Mouse (Mus musculus) embryonic facial prominence, embryonic 10.5 days (tissue): ENCODE measurements around the gene Mast4. TPM values are rescaled to one million over a fixed set of nuclear protein-coding genes. Genes with fewer than 3 reads are reported as not detected.

Experiments used
- DNase-seq: peaks from one replicate; pipeline ENCODE4 v3.0.0-alpha.2; 2017; ENCODE audit warnings: low spot score
- H3K27ac ChIP-seq: fragments of 300-500 bp; sonication (generic); replicated peaks from 2 replicates; pipeline ENCODE4 v1.5.1; 2016; ENCODE audit warnings: mild to moderate bottlenecking
- H3K27me3 ChIP-seq: fragments of 300-500 bp; sonication (generic); replicated peaks from 2 replicates; pipeline ENCODE4 v1.6.1; 2016; ENCODE audit warnings: low read depth, mild to moderate bottlenecking; ENCODE audit not compliant: poor library complexity, severe bottlenecking
- H3K36me3 ChIP-seq: fragments of 300-500 bp; sonication (generic); replicated peaks from 2 replicates; pipeline ENCODE4 v1.6.1; 2016; ENCODE audit warnings: mild to moderate bottlenecking, moderate library complexity
- H3K4me1 ChIP-seq: fragments of 300-500 bp; sonication (generic); 2 replicates; pipeline ENCODE4 v1.6.1; 2016
- H3K4me3 ChIP-seq: fragments of 300-500 bp; sonication (generic); 2 replicates; pipeline ENCODE4 v1.5.1; 2016; ENCODE audit warnings: mild to moderate bottlenecking, moderate library complexity
- H3K9me3 ChIP-seq: fragments of 300-500 bp; sonication (generic); 2 replicates; pipeline ENCODE4 v1.6.1; 2016; ENCODE audit warnings: mild to moderate bottlenecking
- WGBS: fragments of 180-500 bp; shearing (Covaris S2); methylation state at CpG from one replicate; pipeline ENCODE4 v1.1.7; 2016; 5-methylcytosine and 5-hydroxymethylcytosine counted together
- polyA plus RNA-seq: library from polyadenylated mRNA; unstranded; fragments of >200 nt; fragmentation: Nextera tagmentation; extraction: Ambion mirVana; gene quantifications from 2 replicates; pipeline ENCODE4 v1.2.1, GENCODE M21; 2016

The Mast4 gene
- polyA plus RNA-seq, 1 experiment from 2014 or later: 23.0 TPM

GRCm38 (mm10) chr13:103303826-103304225 is 30.5 kb downstream of the Mast4 start:
- Histone ChIP-seq H3K4me1 (peaks cover 12% of the 10 kb centered on the region), H3K9me3 (no peaks in the 10 kb centered on the region), H3K4me3 (no peak overlapping the region), H3K27ac (no peak overlapping the region), H3K27me3 (no peaks in the 10 kb centered on the region), H3K36me3 (no peaks in the 10 kb centered on the region)
- 89% methylated on average over 9 of the region's 9 CpGs for WGBS
- DNase-seq: no peak

GRCm38 (mm10) chr13:103302508-103302907 is 31.8 kb downstream of the Mast4 start:
- Histone ChIP-seq H3K27ac (no peak overlapping the region), H3K4me1 (peaks cover 12% of the 10 kb centered on the region), H3K4me3 (no peak overlapping the region), H3K36me3 (no peaks in the 10 kb centered on the region), H3K27me3 (no peaks in the 10 kb centered on the region), H3K9me3 (no peaks in the 10 kb centered on the region)
- WGBS: 44% methylated on average over 6 of the region's 6 CpGs
- DNase-seq: no peak

- no peaks in the 10 kb centered on the region for H3K9me3 ChIP-seq
- H3K27ac ChIP-seq: no peak overlapping the region
- DNase-seq: no peak
- no peaks in the 10 kb centered on the region for H3K27me3 ChIP-seq
- 92% methylated on average over 2 of the region's 2 CpGs for WGBS
- H3K4me1 ChIP-seq: peaks cover 12% of the 10 kb centered on the region
- H3K4me3 ChIP-seq: no peak overlapping the region
- H3K36me3 ChIP-seq: no peaks in the 10 kb centered on the region
These were observed 32.2 kb downstream of the Mast4 start for GRCm38 (mm10) chr13:103302077-103302476.

GRCm38 (mm10) chr13:103294424-103294823 is 39.9 kb downstream of the Mast4 start:
- H3K36me3 ChIP-seq: no peaks in the 10 kb centered on the region
- H3K9me3 ChIP-seq: no peaks in the 10 kb centered on the region
- WGBS: 93% methylated on average over 13 of the region's 13 CpGs
- no peak overlapping the region for H3K27ac ChIP-seq
- DNase-seq: no peak
- no peaks in the 10 kb centered on the region for H3K4me1 ChIP-seq
- H3K27me3 ChIP-seq: no peaks in the 10 kb centered on the region
- no peak overlapping the region for H3K4me3 ChIP-seq

- no peaks in the 10 kb centered on the region for H3K9me3 ChIP-seq
- no peaks in the 10 kb centered on the region for H3K36me3 ChIP-seq
- no peak overlapping the region for H3K27ac ChIP-seq
- no peaks in the 10 kb centered on the region for H3K27me3 ChIP-seq
- no peaks in the 10 kb centered on the region for H3K4me1 ChIP-seq
- no peak overlapping the region for H3K4me3 ChIP-seq
- 67% methylated on average over 1 of the region's 1 CpGs for WGBS
- no peak for DNase-seq
These were observed 41.2 kb downstream of the Mast4 start for GRCm38 (mm10) chr13:103293121-103293520.

- no peaks in the 10 kb centered on the region for H3K36me3 ChIP-seq
- H3K27ac ChIP-seq: no peak overlapping the region
- no peaks in the 10 kb centered on the region for H3K27me3 ChIP-seq
- 88% methylated on average over 4 of the region's 4 CpGs for WGBS
- no peaks in the 10 kb centered on the region for H3K9me3 ChIP-seq
- DNase-seq: no peak
- no peaks in the 10 kb centered on the region for H3K4me1 ChIP-seq
- H3K4me3 ChIP-seq: no peak overlapping the region
These were observed 43.2 kb downstream of the Mast4 start for GRCm38 (mm10) chr13:103291098-103291497.

GRCm38 (mm10) chr13:103285821-103286220 is 48.5 kb downstream of the Mast4 start:
- Histone ChIP-seq H3K27ac (no peak overlapping the region), H3K36me3 (no peaks in the 10 kb centered on the region), H3K9me3 (no peaks in the 10 kb centered on the region), H3K4me1 (no peaks in the 10 kb centered on the region), H3K27me3 (no peaks in the 10 kb centered on the region), H3K4me3 (no peak overlapping the region)
- DNase-seq: peak; percentile 11
- WGBS: 78% methylated on average over 5 of the region's 5 CpGs

- H3K27me3 ChIP-seq: no peaks in the 10 kb centered on the region
- no peaks in the 10 kb centered on the region for H3K4me1 ChIP-seq
- no peak overlapping the region for H3K27ac ChIP-seq
- H3K4me3 ChIP-seq: no peak overlapping the region
- DNase-seq: no peak
- 93% methylated on average over 7 of the region's 7 CpGs for WGBS
- no peaks in the 10 kb centered on the region for H3K36me3 ChIP-seq
- no peaks in the 10 kb centered on the region for H3K9me3 ChIP-seq
These were observed 49.3 kb downstream of the Mast4 start for GRCm38 (mm10) chr13:103285036-103285435.

GRCm38 (mm10) chr13:103270856-103271391 is 63.4 kb downstream of the Mast4 start:
- WGBS: 86% methylated on average over 9 of the region's 9 CpGs
- no peak for DNase-seq
- Histone ChIP-seq H3K4me3 (no peak overlapping the region), H3K27me3 (no peaks in the 10 kb centered on the region), H3K4me1 (peaks cover 9% of the 10 kb centered on the region), H3K9me3 (no peaks in the 10 kb centered on the region), H3K27ac (no peak overlapping the region), H3K36me3 (no peaks in the 10 kb centered on the region)

- WGBS: 86% methylated on average over 3 of the region's 3 CpGs
- Histone ChIP-seq H3K27me3 (no peaks in the 10 kb centered on the region), H3K4me1 (0 out of 2 replicates have a peak, but pooled peaks cover 3% of the 10 kb centered on the region), H3K4me3 (no peak overlapping the region), H3K27ac (no peak overlapping the region), H3K36me3 (no peaks in the 10 kb centered on the region), H3K9me3 (no peaks in the 10 kb centered on the region)
- no peak for DNase-seq
These were observed 71.6 kb downstream of the Mast4 start for GRCm38 (mm10) chr13:103262707-103263106.

GRCm38 (mm10) chr13:103262061-103262460 is 72.2 kb downstream of the Mast4 start:
- Histone ChIP-seq H3K27ac (no peak overlapping the region), H3K9me3 (no peaks in the 10 kb centered on the region), H3K36me3 (no peaks in the 10 kb centered on the region), H3K4me1 (0 out of 2 replicates have a peak, but pooled peaks cover 3% of the 10 kb centered on the region), H3K27me3 (no peaks in the 10 kb centered on the region), H3K4me3 (no peak overlapping the region)
- 84% methylated on average over 3 of the region's 3 CpGs for WGBS
- DNase-seq: no peak

- 82% methylated on average over 3 of the region's 3 CpGs for WGBS
- no peak for DNase-seq
- no peaks in the 10 kb centered on the region for H3K36me3 ChIP-seq
These were observed 73.9 kb downstream of the Mast4 start for GRCm38 (mm10) chr13:103260414-103260813.

GRCm38 (mm10) chr13:103258106-103258505 is 76.2 kb downstream of the Mast4 start:
- no peaks in the 10 kb centered on the region for H3K9me3 ChIP-seq
- H3K27ac ChIP-seq: no peak overlapping the region
- H3K4me1 ChIP-seq: 0 out of 2 replicates have a peak, but pooled peaks cover 3% of the 10 kb centered on the region
- H3K4me3 ChIP-seq: no peak overlapping the region
- no peaks in the 10 kb centered on the region for H3K27me3 ChIP-seq
- WGBS: 83% methylated on average over 3 of the region's 3 CpGs
- no peaks in the 10 kb centered on the region for H3K36me3 ChIP-seq
- no peak for DNase-seq

More at GRCm38 (mm10) chr13:103260414-103260813, 73.9 kb downstream of the Mast4 start:
- Histone ChIP-seq H3K27me3 (no peaks in the 10 kb centered on the region), H3K9me3 (no peaks in the 10 kb centered on the region), H3K27ac (no peak overlapping the region), H3K4me1 (0 out of 2 replicates have a peak, but pooled peaks cover 3% of the 10 kb centered on the region), H3K4me3 (no peak overlapping the region)
